Mouse (Mus musculus) midbrain, embryonic 14.5 days (tissue): ENCODE measurements at regions not wholly inside any gene's neighbourhood (a gene's known extent, or its start where the extent isn't known, plus 50 kb on each side); places are given as distances from the start of the nearest gene placed in this dataset.
A peak's percentile ranks its signal among the peaks of the same experiment; 100 is the strongest.

Experiments
- ATAC-seq: fragments of 200-750 bp; cut with Nextera tagmentation; 2 replicates; pipeline ENCODE4 v1.8.0; 2017; ENCODE audit warnings: moderate number of reproducible peaks, moderate library complexity; ENCODE audit not compliant: low FRiP score, low TSS enrichment
- DNase-seq: peaks from one replicate; pipeline ENCODE4 v3.0.0-alpha.2; 2015
- H3K27ac ChIP-seq: fragments of 300-500 bp; sonication (generic); replicated peaks from 2 replicates; pipeline ENCODE4 v1.5.1; 2014; ENCODE audit warnings: mild to moderate bottlenecking, low read depth, low read length, moderate library complexity
- H3K27me3 ChIP-seq: fragments of 300-500 bp; sonication (generic); 2 replicates; pipeline ENCODE4 v1.6.1; 2014; ENCODE audit warnings: low read length, control low read depth, mixed read lengths; ENCODE audit not compliant: control insufficient read depth, insufficient read depth
- H3K36me3 ChIP-seq: fragments of 300-500 bp; sonication (generic); 2 replicates; pipeline ENCODE4 v1.6.1; 2014; ENCODE audit warnings: low read length, control low read depth; ENCODE audit not compliant: control insufficient read depth, insufficient read depth
- H3K4me1 ChIP-seq: fragments of 300-500 bp; sonication (generic); 2 replicates; pipeline ENCODE4 v1.6.1; 2014; ENCODE audit warnings: mild to moderate bottlenecking, antibody characterized with exemption, low read length, control low read depth; ENCODE audit not compliant: control insufficient read depth, insufficient read depth
- H3K4me2 ChIP-seq: fragments of 300-500 bp; sonication (generic); 2 replicates; pipeline ENCODE4 v1.6.1; 2014; ENCODE audit warnings: mild to moderate bottlenecking, low read length, moderate library complexity
- H3K4me3 ChIP-seq: fragments of 300-500 bp; sonication (generic); replicated peaks from 2 replicates; pipeline ENCODE4 v1.5.1; 2014; ENCODE audit warnings: low read depth, low read length
- H3K9ac ChIP-seq: fragments of 300-500 bp; sonication (generic); replicated peaks from 2 replicates; pipeline ENCODE4 v1.6.1; 2014; ENCODE audit warnings: mild to moderate bottlenecking, low read length, moderate library complexity
- H3K9me3 ChIP-seq: fragments of 300-500 bp; sonication (generic); 2 replicates; pipeline ENCODE4 v1.6.1; 2016; ENCODE audit warnings: low read length, control low read depth, mixed read lengths; ENCODE audit not compliant: control insufficient read depth
- WGBS: fragments of 180-500 bp; shearing (Covaris S2); extraction: QIAGEN DNeasy Blood & Tissue Kit; methylation state at CpG from one replicate; pipeline ENCODE4 v1.1.7; 2014; 5-methylcytosine and 5-hydroxymethylcytosine counted together

DNA sequence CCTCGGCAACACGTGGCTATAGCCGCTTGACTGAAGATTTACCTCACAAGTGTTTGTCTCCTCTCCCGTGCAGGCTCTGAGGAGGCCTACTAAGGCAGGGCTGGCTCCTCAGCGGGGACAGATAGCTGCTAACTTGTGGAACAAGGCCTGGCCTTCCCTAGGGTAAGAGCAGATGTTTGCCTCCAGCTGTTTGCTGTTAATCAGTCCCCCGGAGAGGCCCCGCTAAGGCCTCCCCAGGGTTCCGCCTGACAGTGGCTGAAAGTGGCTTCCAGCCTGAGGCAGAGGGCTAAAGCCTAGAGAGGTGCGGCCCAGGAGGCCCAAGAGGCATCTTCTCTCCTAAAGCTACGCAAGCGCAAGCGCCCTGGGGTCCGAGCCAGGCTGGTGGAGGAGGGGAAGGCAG is 52.1 kb upstream of the Dlx4 start:
- Histone ChIP-seq H3K9me3 (no peaks in the 10 kb centered on the region), H3K4me1 (0 out of 2 replicates have a peak, but pooled peaks cover 6% of the 10 kb centered on the region), H3K27ac (no peak overlapping the region), H3K4me2 (no peak overlapping the region), H3K4me3 (no peak overlapping the region), H3K36me3 (no peaks in the 10 kb centered on the region), H3K9ac (no peak overlapping the region), H3K27me3 (peaks cover 27% of the 10 kb centered on the region; the same call in 1 of the 2 replicates)
- 32% methylated on average over 13 of the region's 13 CpGs for WGBS
- ATAC-seq, result no peak
- no peak for DNase-seq

GRCm38 (mm10) chr11:95200971-95201370 is 54.9 kb upstream of the Dlx4 start:
- no peak for DNase-seq
- H3K36me3 ChIP-seq, result no peaks in the 10 kb centered on the region
- 57% methylated on average over 3 of the region's 3 CpGs for WGBS
- no peaks in the 10 kb centered on the region for H3K9me3 ChIP-seq
- ATAC-seq, result no peak
- peaks cover 27% of the 10 kb centered on the region; the same call in 1 of the 2 replicates for H3K27me3 ChIP-seq
- no peak overlapping the region for H3K27ac ChIP-seq
- no peak overlapping the region for H3K9ac ChIP-seq
- 0 out of 2 replicates have a peak, but pooled peaks cover 6% of the 10 kb centered on the region for H3K4me1 ChIP-seq
- H3K4me3 ChIP-seq, result no peak overlapping the region
- H3K4me2 ChIP-seq, result no peak overlapping the region

- no peaks in the 10 kb centered on the region for H3K36me3 ChIP-seq
- 2% methylated on average over 22 of the region's 22 CpGs for WGBS
- no peaks in the 10 kb centered on the region; the same call in 1 of the 2 replicates for H3K4me1 ChIP-seq
- no peaks in the 10 kb centered on the region for H3K27me3 ChIP-seq
- ATAC-seq (peak; percentile 34; the same call in 1 of the 2 replicates), DNase-seq (peak; percentile 57)
- no peaks in the 10 kb centered on the region for H3K9me3 ChIP-seq
- no peak overlapping the region; the same call in 1 of the 2 replicates for H3K9ac ChIP-seq
- H3K4me2 ChIP-seq, result peak overlapping the region; percentile 50
- no peak overlapping the region for H3K27ac ChIP-seq
- H3K4me3 ChIP-seq, result peak overlapping the region; percentile 19
Measured at GRCm38 (mm10) chr11:95210185-95211030, 50.9 kb upstream of the Tac4 start.

GRCm38 (mm10) chr11:95211031-95211425 is 50.3 kb upstream of the Tac4 start:
- 29% methylated on average over 5 of the region's 5 CpGs for WGBS
- Histone ChIP-seq H3K4me2 (peak overlapping the region; percentile 50), H3K27me3 (no peaks in the 10 kb centered on the region), H3K4me1 (no peaks in the 10 kb centered on the region; the same call in 1 of the 2 replicates), H3K36me3 (no peaks in the 10 kb centered on the region), H3K9me3 (no peaks in the 10 kb centered on the region), H3K4me3 (peak overlapping the region; percentile 19), H3K27ac (no peak overlapping the region), H3K9ac (no peak overlapping the region)
- ATAC-seq (no peak), DNase-seq (no peak)
